Comparison of ENCODE assay signal across 8 mouse cellular contexts in the genomic region with DNA sequence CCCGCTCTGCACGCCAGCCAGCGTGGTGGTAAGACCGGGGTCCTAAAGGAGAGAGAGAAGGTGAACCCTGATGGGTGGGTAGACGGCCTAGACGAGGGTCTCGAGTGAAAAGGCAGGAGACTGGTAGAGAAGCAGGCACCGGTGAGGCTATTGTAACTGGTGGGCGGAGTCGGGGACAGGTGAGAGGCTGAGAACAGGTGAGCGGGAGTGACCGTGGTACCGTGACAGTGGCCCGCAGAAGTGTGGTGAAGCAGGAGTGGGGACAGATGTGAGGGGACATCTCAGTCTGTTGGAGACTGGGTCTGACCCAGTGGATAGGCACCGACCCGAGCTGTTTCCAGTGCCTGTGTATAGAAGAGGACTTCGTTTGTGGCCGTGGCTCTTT. TPM values are rescaled to one million over a fixed set of nuclear protein-coding genes. Genes with fewer than 3 reads are reported as not detected.
A peak's percentile ranks its signal among the peaks of the same experiment; 100 is the strongest.
DNase-seq lines count a peak whose midpoint lies in the region; ATAC-seq and TF ChIP-seq lines count a peak whose summit lies in the region.

No protein-coding gene starts in this region.

- WGBS in heart, embryonic 14.5 days, result 13% methylated on average over 18 of the region's 18 CpGs
- WGBS in hindbrain, embryonic 15.5 days, result 6% methylated on average over 18 of the region's 18 CpGs
- 10% methylated on average over 18 of the region's 18 CpGs for WGBS in midbrain, embryonic 12.5 days

- no peak for TF ChIP-seq CTCF in bone marrow macrophage, adult 2 months (IDR thresholded peaks at IDR 0.05; ENCODE audit: low read depth, low read length)

- no peak for TF ChIP-seq POLR2A in bone marrow macrophage, adult 2 months (IDR thresholded peaks at IDR 0.05; ENCODE audit: borderline replicate concordance, low read depth, low read length)

- no peak for DNase-seq in heart, adult 18-20 months
- DNase-seq in spleen, postnatal 36 days (ENCODE audit: low spot score in 2 of 2), result no peak
- DNase-seq in ovary, postnatal 36 days (ENCODE audit: low spot score), result no peak
- DNase-seq in right cerebral cortex, postnatal 10 days (ENCODE audit: low spot score in 2 of 2), result no peak

- H3K36me3 ChIP-seq in heart, embryonic 14.5 days (ENCODE audit: control insufficient read depth, insufficient read depth, low read length), result no peaks in the 10 kb centered on the region
- H3K36me3 ChIP-seq in hindbrain, embryonic 15.5 days, result no peaks in the 10 kb centered on the region
- no peaks in the 10 kb centered on the region; the same call in 1 of the 2 replicates for H3K36me3 ChIP-seq in midbrain, embryonic 12.5 days

- no peak overlapping the region for H3K27ac ChIP-seq in heart, embryonic 14.5 days (replicated peaks in 1 of 2; ENCODE audit: control insufficient read depth in 1 of 2, insufficient read depth in 1 of 2, low read depth in 2 of 2, low read length in 2 of 2)
- peak overlapping the region; percentile 41 for H3K27ac ChIP-seq in bone marrow macrophage, adult 2 months (ENCODE audit: insufficient read depth, low read depth, low read length)
- peak overlapping the region; percentile 80 for H3K27ac ChIP-seq in hindbrain, embryonic 15.5 days (replicated peaks)
- H3K27ac ChIP-seq in midbrain, embryonic 12.5 days (replicated peaks), result peak overlapping the region; percentile 58

- no peak for ATAC-seq in heart, embryonic 14.5 days (ENCODE audit: insufficient number of reproducible peaks, insufficient read depth, low FRiP score, low read depth)
- no peak for ATAC-seq in hindbrain, embryonic 15.5 days (ENCODE audit: low FRiP score, low read depth)
- no peak; the same call in 1 of the 2 replicates for ATAC-seq in midbrain, embryonic 12.5 days (ENCODE audit: low FRiP score, low read depth)

- no peaks in the 10 kb centered on the region for H3K9me3 ChIP-seq in heart, embryonic 14.5 days (ENCODE audit: control insufficient read depth, low read length)
- H3K9me3 ChIP-seq in hindbrain, embryonic 15.5 days, result no peaks in the 10 kb centered on the region
- H3K9me3 ChIP-seq in midbrain, embryonic 12.5 days, result no peaks in the 10 kb centered on the region

- peak overlapping the region; percentile 52 to 71 for H3K4me3 ChIP-seq in heart, embryonic 14.5 days (ENCODE audit: control insufficient read depth in 1 of 2, insufficient read depth in 1 of 2, low read depth in 1 of 2, low read length in 2 of 2)
- H3K4me3 ChIP-seq in bone marrow macrophage, adult 2 months (ENCODE audit: insufficient read depth, low read length), result peak overlapping the region; percentile 86
- H3K4me3 ChIP-seq in hindbrain, embryonic 15.5 days, result peak overlapping the region; percentile 64
- peak overlapping the region; percentile 50 for H3K4me3 ChIP-seq in midbrain, embryonic 12.5 days

- peak overlapping the region; percentile 70 for H3K9ac ChIP-seq in heart, embryonic 14.5 days (ENCODE audit: low read length)
- peak overlapping the region; percentile 72 for H3K9ac ChIP-seq in hindbrain, embryonic 15.5 days
- H3K9ac ChIP-seq in midbrain, embryonic 12.5 days (replicated peaks), result peak overlapping the region; percentile 56

- no peaks in the 10 kb centered on the region for H3K27me3 ChIP-seq in heart, embryonic 14.5 days (ENCODE audit: control insufficient read depth, insufficient read depth, low read length)
- H3K27me3 ChIP-seq in hindbrain, embryonic 15.5 days, result no peaks in the 10 kb centered on the region
- no peaks in the 10 kb centered on the region for H3K27me3 ChIP-seq in midbrain, embryonic 12.5 days

- peaks cover 33 to 43% of the 10 kb centered on the region in 2 experiments for H3K4me1 ChIP-seq in heart, embryonic 14.5 days (ENCODE audit: control insufficient read depth in 2 of 2, insufficient read depth in 2 of 2, low read length in 2 of 2)
- H3K4me1 ChIP-seq in bone marrow macrophage, adult 2 months (ENCODE audit: control insufficient read depth, insufficient read depth, low read length), result peaks cover 56% of the 10 kb centered on the region
- peaks cover 18% of the 10 kb centered on the region for H3K4me1 ChIP-seq in hindbrain, embryonic 15.5 days (replicated peaks)
- H3K4me1 ChIP-seq in midbrain, embryonic 12.5 days, result peaks cover 25% of the 10 kb centered on the region

- peak overlapping the region; percentile 88 for H3K4me2 ChIP-seq in heart, embryonic 14.5 days (ENCODE audit: low read length)
- peak overlapping the region; percentile 62 for H3K4me2 ChIP-seq in hindbrain, embryonic 15.5 days
- peak overlapping the region; percentile 64 for H3K4me2 ChIP-seq in midbrain, embryonic 12.5 days (replicated peaks)

RNA-seq across cellular contexts. Expression of a gene that starts 0.5 kb away (rescaled TPM):
- 2.9 and 3.2 TPM in 2 replicates for polyA plus RNA-seq in heart, embryonic 14.5 days (2014; fragmentation: Nextera tagmentation; extraction: Ambion mirVana)
- 1 to 10 TPM; 1.3 to 1.6 TPM for total RNA-seq in heart, adult 18-20 months (2021)
- 41.7 and 44.5 TPM in 2 replicates for polyA plus RNA-seq in bone marrow macrophage, adult 2 months (2012; ENCODE audit: insufficient read depth, insufficient read length, missing spikeins)
- 28.1 and 28.7 TPM in 2 replicates for polyA plus RNA-seq in hindbrain, embryonic 15.5 days (2015; fragmentation: Nextera tagmentation; extraction: Ambion mirVana)
- polyA plus RNA-seq in midbrain, embryonic 12.5 days (2016; fragmentation: Nextera tagmentation; extraction: Ambion mirVana), result 18.5 and 20.2 TPM in 2 replicates

RNA-seq across cellular contexts. Expression of a gene that starts 6.3 kb away (rescaled TPM):
- polyA plus RNA-seq in heart, embryonic 14.5 days (2014; fragmentation: Nextera tagmentation; extraction: Ambion mirVana), result not detected in 2 replicates
- not detected for total RNA-seq in heart, adult 18-20 months (2021)
- not detected in 2 replicates for polyA plus RNA-seq in bone marrow macrophage, adult 2 months (2012; ENCODE audit: insufficient read depth, insufficient read length, missing spikeins)
- not detected in 2 replicates for polyA plus RNA-seq in hindbrain, embryonic 15.5 days (2015; fragmentation: Nextera tagmentation; extraction: Ambion mirVana)
- not detected in 2 replicates for polyA plus RNA-seq in midbrain, embryonic 12.5 days (2016; fragmentation: Nextera tagmentation; extraction: Ambion mirVana)

RNA-seq across cellular contexts. Expression of a gene that starts 38.7 kb away (rescaled TPM):
- 0.47 and 0.72 TPM in 2 replicates for polyA plus RNA-seq in heart, embryonic 14.5 days (2014; fragmentation: Nextera tagmentation; extraction: Ambion mirVana)
- under 1 TPM; 0.31 to 0.60 TPM for total RNA-seq in heart, adult 18-20 months (2021)
- polyA plus RNA-seq in bone marrow macrophage, adult 2 months (2012; ENCODE audit: insufficient read depth, insufficient read length, missing spikeins), result 0.17 and 0.78 TPM in 2 replicates
- 1.4 and 2.1 TPM in 2 replicates for polyA plus RNA-seq in hindbrain, embryonic 15.5 days (2015; fragmentation: Nextera tagmentation; extraction: Ambion mirVana)
- polyA plus RNA-seq in midbrain, embryonic 12.5 days (2016; fragmentation: Nextera tagmentation; extraction: Ambion mirVana), result 1.1 and 3.6 TPM in 2 replicates

RNA-seq across cellular contexts. Expression of a gene that starts 46.3 kb away (rescaled TPM):
- polyA plus RNA-seq in heart, embryonic 14.5 days (2014; fragmentation: Nextera tagmentation; extraction: Ambion mirVana), result 51.9 and 54.3 TPM in 2 replicates
- total RNA-seq in heart, adult 18-20 months (2021), result 10 to 100 TPM; 31.4 to 55.0 TPM
- 324 and 428 TPM in 2 replicates for polyA plus RNA-seq in bone marrow macrophage, adult 2 months (2012; ENCODE audit: insufficient read depth, insufficient read length, missing spikeins)
- 71.6 and 76.3 TPM in 2 replicates for polyA plus RNA-seq in hindbrain, embryonic 15.5 days (2015; fragmentation: Nextera tagmentation; extraction: Ambion mirVana)
- 38.3 and 42.4 TPM in 2 replicates for polyA plus RNA-seq in midbrain, embryonic 12.5 days (2016; fragmentation: Nextera tagmentation; extraction: Ambion mirVana)

RNA-seq across cellular contexts. Expression of a gene that starts 55.6 kb away (rescaled TPM):
- 952 and 972 TPM in 2 replicates for polyA plus RNA-seq in heart, embryonic 14.5 days (2014; fragmentation: Nextera tagmentation; extraction: Ambion mirVana)
- total RNA-seq in heart, adult 18-20 months (2021), result 1,000 to 10,000 TPM; 2,230 to 2,333 TPM
- 116 and 123 TPM in 2 replicates for polyA plus RNA-seq in bone marrow macrophage, adult 2 months (2012; ENCODE audit: insufficient read depth, insufficient read length, missing spikeins)
- 480 and 488 TPM in 2 replicates for polyA plus RNA-seq in hindbrain, embryonic 15.5 days (2015; fragmentation: Nextera tagmentation; extraction: Ambion mirVana)
- 357 and 375 TPM in 2 replicates for polyA plus RNA-seq in midbrain, embryonic 12.5 days (2016; fragmentation: Nextera tagmentation; extraction: Ambion mirVana)

Comparison
In these comparisons a context has a peak if more than half of its experiments do, and no peak if none do; other contexts are left out.
1. H3K27ac ChIP-seq: peak in bone marrow macrophage, adult 2 months (single experiment), hindbrain, embryonic 15.5 days (single experiment) and midbrain, embryonic 12.5 days (single experiment); none in heart, embryonic 14.5 days (0 of 2).
2. Peak in every context shown above with its lines, with median percentiles within 50 percentile points of each other: H3K4me2 ChIP-seq, H3K4me3 ChIP-seq and H3K9ac ChIP-seq.